Mouse (Mus musculus) embryonic facial prominence, embryonic 11.5 days (tissue): ENCODE data around the gene Iqgap1. TPM values are rescaled to one million over a fixed set of nuclear protein-coding genes. Genes with fewer than 3 reads are reported as not detected.
"Not testable (repeated sequence)": the region's sequence is repeated elsewhere in the genome, so short reads cannot be mapped to it uniquely, and the experiment has no call there.

Experiments used
- ATAC-seq: fragments of 200-750 bp; cut with Nextera tagmentation; replicated peaks from 2 replicates; pipeline ENCODE4 v1.8.0; 2017; ENCODE audit warnings: low read depth; ENCODE audit not compliant: insufficient number of reproducible peaks, low FRiP score, low TSS enrichment
- DNase-seq: peaks from one replicate; pipeline ENCODE4 v3.0.0-alpha.2; 2015; ENCODE audit warnings: low spot score
- H3K27ac ChIP-seq: fragments of 300-500 bp; sonication (generic); replicated peaks from 2 replicates; pipeline ENCODE4 v1.5.1; 2014; ENCODE audit warnings: mild to moderate bottlenecking, low read depth, low read length, control low read depth
- H3K27me3 ChIP-seq: fragments of 300-500 bp; sonication (generic); 2 replicates; pipeline ENCODE4 v1.6.1; 2014; ENCODE audit warnings: mild to moderate bottlenecking, low read length, moderate library complexity, mixed read lengths; ENCODE audit not compliant: control insufficient read depth, insufficient read depth
- H3K36me3 ChIP-seq: fragments of 300-500 bp; sonication (generic); replicated peaks from 2 replicates; pipeline ENCODE4 v1.6.1; 2014; ENCODE audit warnings: low read depth, mild to moderate bottlenecking, low read length, moderate library complexity, mixed read lengths; ENCODE audit not compliant: control insufficient read depth, insufficient read depth
- H3K4me1 ChIP-seq: fragments of 300-500 bp; sonication (generic); 2 replicates; pipeline ENCODE4 v1.6.1; 2014; ENCODE audit warnings: low read length, mixed read lengths; ENCODE audit not compliant: control insufficient read depth, insufficient read depth
- H3K4me2 ChIP-seq: fragments of 300-500 bp; sonication (generic); 2 replicates; pipeline ENCODE4 v1.6.1; 2014; ENCODE audit warnings: low read depth, mild to moderate bottlenecking, control low read depth, low read length, moderate library complexity
- H3K4me3 ChIP-seq: fragments of 300-500 bp; sonication (generic); 2 replicates; pipeline ENCODE4 v1.5.1; 2014; ENCODE audit warnings: low read depth, low read length, control low read depth
- H3K9ac ChIP-seq: fragments of 300-500 bp; sonication (generic); replicated peaks from 2 replicates; pipeline ENCODE4 v1.6.1; 2014; ENCODE audit warnings: mild to moderate bottlenecking, control low read depth, low read length
- H3K9me3 ChIP-seq: fragments of 300-500 bp; sonication (generic); replicated peaks from 2 replicates; pipeline ENCODE4 v1.6.1; 2016; ENCODE audit warnings: mild to moderate bottlenecking, low read length, inconsistent platforms, mixed read lengths; ENCODE audit not compliant: control insufficient read depth
- WGBS: fragments of 180-500 bp; shearing (Covaris S2); extraction: QIAGEN DNeasy Blood & Tissue Kit; methylation state at CpG from one replicate; pipeline ENCODE4 v1.1.7; 2014; 5-methylcytosine and 5-hydroxymethylcytosine counted together
- polyA plus RNA-seq: library from polyadenylated mRNA; unstranded; fragments of >200 nt; fragmentation: Nextera tagmentation; extraction: Ambion mirVana; gene quantifications from 2 replicates; pipeline ENCODE4 v1.2.1, GENCODE M21; 2014

Gene Iqgap1
- polyA plus RNA-seq, 1 experiment from 2014 or later: 30.4 TPM

GRCm38 (mm10) chr7:80832996-80833650 is 7.3 kb upstream of the Iqgap1 start:
- WGBS: 17% methylated on average over 13 of the region's 14 CpGs
- H3K4me1 ChIP-seq, H3K4me2 ChIP-seq, H3K27ac ChIP-seq, H3K36me3 ChIP-seq, H3K9me3 ChIP-seq, H3K27me3 ChIP-seq, ATAC-seq, H3K9ac ChIP-seq, H3K4me3 ChIP-seq: not testable (repeated sequence)
- peak; percentile 76 for DNase-seq

- H3K9ac ChIP-seq: no peak overlapping the region
- H3K36me3 ChIP-seq: no peaks in the 10 kb centered on the region
- H3K9me3 ChIP-seq: no peaks in the 10 kb centered on the region
- H3K27me3 ChIP-seq: no peaks in the 10 kb centered on the region
- DNase-seq (no peak), ATAC-seq (no peak)
- no peak overlapping the region for H3K4me3 ChIP-seq
- no peak overlapping the region for H3K27ac ChIP-seq
- WGBS: 46% methylated on average over 4 of the region's 4 CpGs
- no peak overlapping the region for H3K4me2 ChIP-seq
- no peaks in the 10 kb centered on the region; the same call in 1 of the 2 replicates for H3K4me1 ChIP-seq
These were observed 6.4 kb upstream of the Iqgap1 start for GRCm38 (mm10) chr7:80832191-80832590.

GRCm38 (mm10) chr7:80830193-80830803 is 4.5 kb upstream of the Iqgap1 start:
- no peaks in the 10 kb centered on the region for H3K27me3 ChIP-seq
- WGBS: 77% methylated on average over 15 of the region's 15 CpGs
- H3K4me2 ChIP-seq: no peak overlapping the region
- no peaks in the 10 kb centered on the region for H3K9me3 ChIP-seq
- no peak overlapping the region for H3K9ac ChIP-seq
- H3K4me3 ChIP-seq: no peak overlapping the region
- no peaks in the 10 kb centered on the region for H3K36me3 ChIP-seq
- H3K27ac ChIP-seq: no peak overlapping the region
- ATAC-seq (no peak), DNase-seq (no peak)
- H3K4me1 ChIP-seq: no peaks in the 10 kb centered on the region

GRCm38 (mm10) chr7:80828146-80828860 is 2.5 kb upstream of the Iqgap1 start:
- DNase-seq: no peak
- no peaks in the 10 kb centered on the region for H3K4me1 ChIP-seq
- 77% methylated on average over 18 of the region's 18 CpGs for WGBS
- H3K9ac ChIP-seq: no peak overlapping the region
- no peak for ATAC-seq
- H3K36me3 ChIP-seq: no peaks in the 10 kb centered on the region
- H3K27me3 ChIP-seq: no peaks in the 10 kb centered on the region
- H3K27ac ChIP-seq: no peak overlapping the region
- no peaks in the 10 kb centered on the region for H3K9me3 ChIP-seq
- no peak overlapping the region for H3K4me3 ChIP-seq
- no peak overlapping the region for H3K4me2 ChIP-seq

GRCm38 (mm10) chr7:80823875-80824682 is 1.7 kb downstream of the Iqgap1 start:
- WGBS: 75% methylated on average over 11 of the region's 11 CpGs
- ATAC-seq: no peak
- no peaks in the 10 kb centered on the region for H3K9me3 ChIP-seq

GRCm38 (mm10) chr7:80823267-80823666 is 2.5 kb downstream of the Iqgap1 start:
- Histone ChIP-seq H3K9me3 (no peaks in the 10 kb centered on the region), H3K36me3 (no peaks in the 10 kb centered on the region), H3K9ac (no peak overlapping the region), H3K27ac (no peak overlapping the region), H3K4me1 (no peaks in the 10 kb centered on the region), H3K4me2 (no peak overlapping the region), H3K27me3 (no peaks in the 10 kb centered on the region), H3K4me3 (no peak overlapping the region)
- WGBS: 83% methylated on average over 4 of the region's 4 CpGs
- ATAC-seq (no peak), DNase-seq (no peak)

More at GRCm38 (mm10) chr7:80823875-80824682, 1.7 kb downstream of the Iqgap1 start:
- Histone ChIP-seq H3K27me3 (no peaks in the 10 kb centered on the region), H3K9ac (no peak overlapping the region), H3K36me3 (no peaks in the 10 kb centered on the region), H3K4me2 (no peak overlapping the region), H3K4me3 (no peak overlapping the region), H3K27ac (no peak overlapping the region), H3K4me1 (no peaks in the 10 kb centered on the region)
- no peak for DNase-seq

- H3K36me3 ChIP-seq: no peaks in the 10 kb centered on the region
- DNase-seq (no peak), ATAC-seq (no peak)
- H3K9me3 ChIP-seq: no peaks in the 10 kb centered on the region
- no peak overlapping the region for H3K9ac ChIP-seq
- WGBS: 90% methylated on average over 4 of the region's 4 CpGs
- no peak overlapping the region for H3K27ac ChIP-seq
- H3K4me3 ChIP-seq: no peak overlapping the region
- no peaks in the 10 kb centered on the region for H3K4me1 ChIP-seq
- no peaks in the 10 kb centered on the region for H3K27me3 ChIP-seq
- H3K4me2 ChIP-seq: no peak overlapping the region
These were observed 4.9 kb downstream of the Iqgap1 start for GRCm38 (mm10) chr7:80820838-80821237.
